13 mouse cellular contexts compared by ENCODE assay signal in genomic region chr7:68277054-68277896, GRCm38 (mm10). TPM values are rescaled to one million over a fixed set of nuclear protein-coding genes. Genes with fewer than 3 reads are reported as not detected.
A peak's percentile ranks its signal among the peaks of the same experiment; 100 is the strongest.
DNase-seq lines count a peak whose midpoint lies in the region; ATAC-seq and TF ChIP-seq lines count a peak whose summit lies in the region.
"Had no signal": no experiment of that assay in that cellular context is flagged by ENCODE, and none has a peak within 500 bp of the region (broad histone marks: within the 10 kb centered on the region; RNA-seq: fewer than 3 reads in every experiment).

No protein-coding gene starts in this region.

- H3K9me3 ChIP-seq in heart, postnatal 0 days (replicated peaks; ENCODE audit: control insufficient read depth, low read length) = no peaks in the 10 kb centered on the region
- no peaks in the 10 kb centered on the region for H3K9me3 ChIP-seq in embryonic facial prominence, embryonic 14.5 days (ENCODE audit: control insufficient read depth, low read length)

- TF ChIP-seq POLR2A in spleen, adult 2 months (IDR thresholded peaks at IDR 0.05; ENCODE audit: low read depth, low read length) = no peak

- no peak for ATAC-seq in heart, postnatal 0 days (ENCODE audit: insufficient read depth, low read depth)
- peak; percentile 58; the same call in 1 of the 2 replicates for ATAC-seq in embryonic facial prominence, embryonic 14.5 days (ENCODE audit: low read depth)
- no peak for ATAC-seq in megakaryocyte, adult 5-6 weeks (ENCODE audit: poor library complexity, severe bottlenecking)

- peaks cover 10% of the 10 kb centered on the region for H3K4me1 ChIP-seq in heart, postnatal 0 days (ENCODE audit: control insufficient read depth, insufficient read depth)
- H3K4me1 ChIP-seq in spleen, adult 2 months (ENCODE audit: control insufficient read depth, insufficient read depth, insufficient read length) = peaks cover 8% of the 10 kb centered on the region; the same call in 1 of the 2 replicates
- H3K4me1 ChIP-seq in embryonic facial prominence, embryonic 14.5 days (ENCODE audit: control insufficient read depth, insufficient read depth, low read length) = peaks cover 31% of the 10 kb centered on the region

- peaks cover 7% of the 10 kb centered on the region; the same call in 1 of the 2 replicates for H3K27me3 ChIP-seq in heart, postnatal 0 days (ENCODE audit: control insufficient read depth, insufficient read depth, low read length)
- H3K27me3 ChIP-seq in spleen, adult 2 months (ENCODE audit: control insufficient read depth, insufficient read depth, low read length) = no peaks in the 10 kb centered on the region
- no peaks in the 10 kb centered on the region; the same call in 1 of the 2 replicates for H3K27me3 ChIP-seq in embryonic facial prominence, embryonic 14.5 days (replicated peaks; ENCODE audit: control insufficient read depth, insufficient read depth, low read length)

- 0 out of 2 replicates have a peak overlapping the region, but pooled peaks have one; percentile 11 for H3K27ac ChIP-seq in heart, postnatal 0 days (ENCODE audit: low read depth)
- H3K27ac ChIP-seq in spleen, adult 2 months (ENCODE audit: insufficient read depth, low read length) = peak overlapping the region; percentile 76
- peak overlapping the region; percentile 74 for H3K27ac ChIP-seq in embryonic facial prominence, embryonic 14.5 days (replicated peaks; ENCODE audit: low read depth, low read length)
- H3K27ac ChIP-seq: heart, adult 2 months had no signal

- TF ChIP-seq EP300 in heart, postnatal 0 days (IDR thresholded peaks at IDR 0.05; ENCODE audit: low read depth) = no peak

- DNase-seq in heart, postnatal 0 days (ENCODE audit: low spot score) = no peak
- DNase-seq in heart, adult 18-20 months = no peak
- no peak for DNase-seq in spleen, adult 2 months (ENCODE audit: low read depth in 1 of 2, low spot score in 2 of 2)
- no peak for DNase-seq in spleen, adult 12 weeks (ENCODE audit: low spot score)
- DNase-seq in embryonic facial prominence, embryonic 14.5 days (ENCODE audit: low spot score) = peak; percentile 87
- peak; percentile 57 for DNase-seq in thymus, postnatal 14 days
- no peak for DNase-seq in cerebellum, postnatal 25 days
- DNase-seq: adrenal gland, postnatal 25 days; heart, adult 2 months had no signal

- no peak for TF ChIP-seq CTCF in heart, postnatal 0 days (IDR thresholded peaks at IDR 0.05; ENCODE audit: low read depth)
- no peak for TF ChIP-seq CTCF in spleen, adult 2 months (IDR thresholded peaks at IDR 0.05; ENCODE audit: extremely low read depth, insufficient read depth, insufficient read length, insufficient replicate concordance)

- 65% methylated on average over 11 of the region's 11 CpGs for WGBS in heart, postnatal 0 days
- WGBS in spleen, adult 2 months = 15% methylated on average over 11 of the region's 11 CpGs
- 7% methylated on average over 11 of the region's 11 CpGs for WGBS in embryonic facial prominence, embryonic 14.5 days

- H3K9ac ChIP-seq in heart, postnatal 0 days (replicated peaks; ENCODE audit: low read depth, low read length) = no peak overlapping the region
- H3K9ac ChIP-seq in embryonic facial prominence, embryonic 14.5 days (ENCODE audit: low read depth, low read length) = no peak overlapping the region

- no peaks in the 10 kb centered on the region for H3K36me3 ChIP-seq in heart, postnatal 0 days (replicated peaks; ENCODE audit: control insufficient read depth, insufficient read depth, low read length)
- H3K36me3 ChIP-seq in spleen, adult 2 months (ENCODE audit: control insufficient read depth, insufficient read depth, low read length) = no peaks in the 10 kb centered on the region
- no peaks in the 10 kb centered on the region for H3K36me3 ChIP-seq in embryonic facial prominence, embryonic 14.5 days (ENCODE audit: control insufficient read depth, insufficient read depth, low read length)

- H3K4me3 ChIP-seq in heart, postnatal 0 days (ENCODE audit: low read depth, low read length) = no peak overlapping the region; the same call in 1 of the 2 replicates
- peak overlapping the region; percentile 52 for H3K4me3 ChIP-seq in spleen, adult 2 months (ENCODE audit: extremely low read depth, insufficient read depth, insufficient read length)
- H3K4me3 ChIP-seq in embryonic facial prominence, embryonic 14.5 days (ENCODE audit: low read depth, low read length) = no peak overlapping the region
- H3K4me3 ChIP-seq: heart, adult 2 months had no signal

- H3K4me2 ChIP-seq in heart, postnatal 0 days (ENCODE audit: low read depth, low read length) = peak overlapping the region; percentile 73; the same call in 1 of the 2 replicates
- H3K4me2 ChIP-seq in embryonic facial prominence, embryonic 14.5 days (ENCODE audit: low read depth, low read length) = peak overlapping the region; percentile 10; the same call in 1 of the 2 replicates

RNA-seq across cellular contexts. Expression of gene Fam169b, which starts 3.6 kb away (rescaled TPM):
- 0.08 and 1.7 TPM in 2 replicates for total RNA-seq in heart, postnatal 0 days (2014; rRNA removed; ENCODE audit: low replicate concordance)
- 0.12 and 0.18 TPM in 2 replicates for polyA plus RNA-seq in heart, postnatal 0 days (2015; fragmentation: Nextera tagmentation; extraction: Ambion mirVana)
- total RNA-seq in heart, adult 18-20 months (2021) = 1 to 10 TPM in 1 of 2 experiments, under 1 TPM in 1; 0.10 to 1.1 TPM
- 27.9 and 29.2 TPM in 2 replicates for polyA plus RNA-seq in spleen, adult 2 months (2012; rRNA removed)
- polyA plus RNA-seq in embryonic facial prominence, embryonic 14.5 days (2014; fragmentation: Nextera tagmentation; extraction: Ambion mirVana) = 2.1 and 2.4 TPM in 2 replicates
- 0.18 and 0.98 TPM in 2 replicates for total RNA-seq in megakaryocyte, adult 5-6 weeks (2015)
- total RNA-seq in megakaryocyte, adult 5-6 weeks (2017) = 0.04 and 0.61 TPM in 2 replicates
- total RNA-seq: adrenal gland, postnatal 25 days; MEL had no signal
- polyA plus RNA-seq: neural tube, embryonic 14.5 days had no signal

RNA-seq across cellular contexts. Expression of gene Pgpep1l, which starts 13.2 kb away (rescaled TPM):
- 1.2 TPM in 1 of 2 replicates, not detected in the other for total RNA-seq in heart, postnatal 0 days (2014; rRNA removed; ENCODE audit: low replicate concordance)
- 0.18 TPM in 1 of 2 replicates, not detected in the other for polyA plus RNA-seq in heart, postnatal 0 days (2015; fragmentation: Nextera tagmentation; extraction: Ambion mirVana)
- total RNA-seq in heart, adult 18-20 months (2021) = not detected
- polyA plus RNA-seq in spleen, adult 2 months (2012; rRNA removed) = 0.36 and 0.53 TPM in 2 replicates
- 0.54 TPM in 1 of 2 replicates, not detected in the other for polyA plus RNA-seq in embryonic facial prominence, embryonic 14.5 days (2014; fragmentation: Nextera tagmentation; extraction: Ambion mirVana)
- total RNA-seq in megakaryocyte, adult 5-6 weeks (2015) = not detected in 2 replicates
- not detected in 2 replicates for total RNA-seq in megakaryocyte, adult 5-6 weeks (2017)
- total RNA-seq: adrenal gland, postnatal 25 days; heart, adult 2 months; MEL had no signal
- polyA plus RNA-seq: intestine, embryonic 14.5 days; neural tube, embryonic 14.5 days had no signal

Comparison
In these comparisons a context has a peak if more than half of its experiments do, and no peak if none do; other contexts are left out.
1. DNase-seq: peak in embryonic facial prominence, embryonic 14.5 days (single experiment) and thymus, postnatal 14 days (single experiment); none in heart, postnatal 0 days (single experiment), heart, adult 18-20 months (0 of 2), spleen, adult 2 months (0 of 2), spleen, adult 12 weeks (single experiment) and cerebellum, postnatal 25 days (0 of 2).
2. H3K27ac ChIP-seq: peak in every context shown above with its lines; median percentile 76 in spleen, adult 2 months; 74 in embryonic facial prominence, embryonic 14.5 days; 11 in heart, postnatal 0 days.